In the genomic region with DNA sequence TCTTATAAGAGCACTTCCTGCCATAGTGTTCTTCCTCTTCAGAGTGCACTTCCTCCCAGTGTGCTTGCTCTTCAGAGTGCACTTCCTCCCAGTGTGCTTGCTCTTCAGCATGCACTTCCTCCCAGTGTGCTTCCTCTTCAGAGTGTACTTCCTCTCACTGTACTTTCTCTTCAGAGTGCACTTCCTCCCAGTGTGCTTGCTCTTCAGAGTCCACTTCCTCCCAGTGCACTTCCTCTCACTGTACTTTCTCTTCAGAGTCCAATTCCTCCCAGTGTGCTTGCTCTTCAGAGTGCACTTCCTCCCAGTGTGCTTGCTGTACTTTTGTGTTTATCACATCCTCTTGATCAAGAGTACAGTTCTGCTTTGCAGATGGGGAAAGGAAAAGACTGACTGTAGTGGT, we compare ENCODE assay signal across 8 mouse cellular contexts. TPM values are rescaled to one million over a fixed set of nuclear protein-coding genes. Genes with fewer than 3 reads are reported as not detected.
DNase-seq lines count a peak whose midpoint lies in the region; ATAC-seq and TF ChIP-seq lines count a peak whose summit lies in the region.
"Not testable (repeated sequence)": the region's sequence is repeated elsewhere in the genome, so short reads cannot be mapped to it uniquely, and the experiment has no call there.

No protein-coding gene starts in this region.

- H3K27ac ChIP-seq in CH12.LX (ENCODE audit: insufficient read depth, low read depth), result not testable (repeated sequence)
- peak overlapping the region; percentile 39 for H3K27ac ChIP-seq in liver, postnatal 0 days (ENCODE audit: low read depth)
- H3K27ac ChIP-seq in spleen, adult 2 months (ENCODE audit: insufficient read depth, low read length), result peak overlapping the region; percentile 50

- peak; percentile 64 for ATAC-seq in activated CD4-positive, CD25-positive, alpha-beta regulatory T cell, adult 4 months
- peak; percentile 66 for ATAC-seq in common myeloid progenitor, adult 5-6 weeks (replicated peaks; ENCODE audit: low read depth, poor library complexity, severe bottlenecking)
- not testable (repeated sequence) for ATAC-seq in liver, postnatal 0 days
- ATAC-seq in megakaryocyte progenitor cell, adult 5-6 weeks (replicated peaks; ENCODE audit: poor library complexity), result peak; percentile 75

- TF ChIP-seq POLR2A in CH12.LX (IDR thresholded peaks at IDR 0.05; ENCODE audit: low read depth, low read length); spleen, adult 2 months (IDR thresholded peaks at IDR 0.05; ENCODE audit: low read depth, low read length): not testable (repeated sequence)

- DNase-seq in A20 (ENCODE audit: low read depth, low spot score) (peak; percentile 78), CH12.LX (ENCODE audit: extremely low read depth) (peak; percentile 35)
- DNase-seq in liver, postnatal 0 days, result not testable (repeated sequence)
- peak in 1 of 2 experiments; percentile 61 for DNase-seq in spleen, adult 2 months (ENCODE audit: low read depth in 1 of 2, low spot score in 2 of 2)
- DNase-seq in thymus, postnatal 36 days, result peak; percentile 13 to 35

- not testable (repeated sequence) for H3K4me2 ChIP-seq in CH12.LX (ENCODE audit: insufficient read depth, low read depth, poor library complexity, severe bottlenecking); liver, postnatal 0 days (ENCODE audit: low read depth, low read length)

- H3K4me3 ChIP-seq in CH12.LX (replicated peaks in 1 of 3; ENCODE audit: low read depth in 2 of 3, low read length in 2 of 3, poor library complexity in 1 of 3); liver, postnatal 0 days (ENCODE audit: low read depth, low read length); spleen, adult 2 months (ENCODE audit: extremely low read depth, insufficient read depth, insufficient read length): not testable (repeated sequence)

- not testable (repeated sequence) for H3K9ac ChIP-seq in CH12.LX (ENCODE audit: insufficient read depth, low read depth); liver, postnatal 0 days (replicated peaks)

- TF ChIP-seq EP300 in CH12.LX (IDR thresholded peaks at IDR 0.05; ENCODE audit: low read length); liver, postnatal 0 days (IDR thresholded peaks at IDR 0.05; ENCODE audit: low read depth): not testable (repeated sequence)

- H3K27me3 ChIP-seq in CH12.LX (replicated peaks); liver, postnatal 0 days (ENCODE audit: insufficient read depth, low read length); spleen, adult 2 months (ENCODE audit: control insufficient read depth, insufficient read depth, low read length): not testable (repeated sequence)

- not testable (repeated sequence) for H3K9me3 ChIP-seq in CH12.LX (replicated peaks; ENCODE audit: low read length); liver, postnatal 0 days (ENCODE audit: low read length)

- dilution Hi-C loops in CH12.LX (cut with MboI; ENCODE audit: extremely low pct_ligation_motif_present, extremely low pct_unique_long_range_greater_than_20kb, low sequenced_read_pairs), result not testable (repeated sequence)

- not testable (repeated sequence) for H3K4me1 ChIP-seq in CH12.LX (ENCODE audit: control insufficient read depth in 1 of 2, insufficient read depth in 2 of 2); liver, postnatal 0 days (ENCODE audit: insufficient read depth); spleen, adult 2 months (ENCODE audit: control insufficient read depth, insufficient read depth, insufficient read length)

- not testable (repeated sequence) for H3K79me2 ChIP-seq in CH12.LX (replicated peaks; ENCODE audit: control insufficient read depth, extremely low read depth, insufficient read depth, poor library complexity, severe bottlenecking)

- H3K36me3 ChIP-seq in CH12.LX (replicated peaks in 1 of 2; ENCODE audit: control insufficient read depth in 1 of 2, insufficient read depth in 1 of 2, low read length in 1 of 2), result peaks cover 5 to 18% of the 10 kb centered on the region in 2 experiments
- not testable (repeated sequence) for H3K36me3 ChIP-seq in liver, postnatal 0 days (replicated peaks; ENCODE audit: insufficient read depth, low read length); spleen, adult 2 months (ENCODE audit: control insufficient read depth, insufficient read depth, low read length)

- not testable (repeated sequence) for TF ChIP-seq CTCF in CH12.LX (conservative IDR thresholded peaks at IDR 0.05 in 1 of 2, IDR thresholded peaks at IDR 0.05 in 1 of 2; ENCODE audit: low read depth in 2 of 2, low read length in 2 of 2); liver, postnatal 0 days (IDR thresholded peaks at IDR 0.05; ENCODE audit: low read depth); spleen, adult 2 months (IDR thresholded peaks at IDR 0.05; ENCODE audit: extremely low read depth, insufficient read depth, insufficient read length, insufficient replicate concordance)

- in situ Hi-C loops in CH12.LX (cut with MboI; ENCODE audit: low pct_ligation_motif_present, low pct_unique_long_range_greater_than_20kb, low sequenced_read_pairs), result not testable (repeated sequence)

- not testable (repeated sequence) for TF ChIP-seq RAD21 in CH12.LX (IDR thresholded peaks at IDR 0.05; ENCODE audit: low read depth, low read length)

TF ChIP-seq in CH12.LX, 34 proteins besides CTCF, POLR2A, EP300 and RAD21:
- TF ChIP-seq ELF1 (IDR thresholded peaks at IDR 0.05; ENCODE audit: low read depth, low read length) (0 out of 2 replicates have a peak, but pooled peaks have one; percentile 22), HCFC1 (IDR thresholded peaks at IDR 0.05; ENCODE audit: low read depth, low read length) (peak; percentile 24; the same call in 1 of the 2 replicates)

RNA-seq across cellular contexts. Expression of gene Carf, which starts 27.3 kb away (rescaled TPM):
- total RNA-seq in CH12.LX (2012; rRNA removed), result 2.2 and 3.3 TPM in 2 replicates
- total RNA-seq in CH12.LX (2014; rRNA removed), result 3.2 TPM in 2 replicates
- 2.1 and 3.0 TPM in 2 replicates for polyA plus RNA-seq in CH12.LX (2012; ENCODE audit: insufficient read length, low read depth)
- polyA plus RNA-seq in activated CD4-positive, CD25-positive, alpha-beta regulatory T cell, adult 4 months (2017; shearing (Covaris generic)), result 1 to 10 TPM; 6.8 to 8.7 TPM
- total RNA-seq in common myeloid progenitor, adult 5-6 weeks (2017), result 5.6 and 9.3 TPM in 2 replicates
- polyA plus RNA-seq in liver, postnatal 0 days (2015; fragmentation: Nextera tagmentation; extraction: Ambion mirVana), result 1.3 and 1.7 TPM in 2 replicates
- 11.4 and 13.2 TPM in 2 replicates for total RNA-seq in megakaryocyte progenitor cell, adult 5-6 weeks (2015)
- 5.4 and 9.9 TPM in 2 replicates for total RNA-seq in megakaryocyte progenitor cell, adult 5-6 weeks (2017)
- 1.2 and 1.3 TPM in 2 replicates for polyA plus RNA-seq in spleen, adult 2 months (2012; rRNA removed)

RNA-seq across cellular contexts. Expression of gene Wdr12, which starts 27.7 kb away (rescaled TPM):
- total RNA-seq in CH12.LX (2012; rRNA removed) (58.7 and 76.9 TPM in 2 replicates), CH12.LX (2014; rRNA removed) (107 and 116 TPM in 2 replicates)
- 97.4 and 112 TPM in 2 replicates for polyA plus RNA-seq in CH12.LX (2012; ENCODE audit: insufficient read length, low read depth)
- polyA plus RNA-seq in activated CD4-positive, CD25-positive, alpha-beta regulatory T cell, adult 4 months (2017; shearing (Covaris generic)), result 10 to 100 TPM; 50.5 to 50.8 TPM
- 95.7 and 110 TPM in 2 replicates for total RNA-seq in common myeloid progenitor, adult 5-6 weeks (2017)
- 23.3 and 23.8 TPM in 2 replicates for polyA plus RNA-seq in liver, postnatal 0 days (2015; fragmentation: Nextera tagmentation; extraction: Ambion mirVana)
- 71.3 and 84.9 TPM in 2 replicates for total RNA-seq in megakaryocyte progenitor cell, adult 5-6 weeks (2015)
- 107 and 151 TPM in 2 replicates for total RNA-seq in megakaryocyte progenitor cell, adult 5-6 weeks (2017)
- polyA plus RNA-seq in spleen, adult 2 months (2012; rRNA removed), result 4.6 and 5.8 TPM in 2 replicates

RNA-seq across cellular contexts. Expression of gene Ica1l, which starts 27.7 kb away (rescaled TPM):
- total RNA-seq in CH12.LX (2012; rRNA removed) (1.8 and 2.2 TPM in 2 replicates), CH12.LX (2014; rRNA removed) (5.0 and 6.2 TPM in 2 replicates)
- polyA plus RNA-seq in CH12.LX (2012; ENCODE audit: insufficient read length, low read depth), result 3.8 and 6.0 TPM in 2 replicates
- polyA plus RNA-seq in activated CD4-positive, CD25-positive, alpha-beta regulatory T cell, adult 4 months (2017; shearing (Covaris generic)), result 1 to 10 TPM in 1 of 2 experiments, under 1 TPM in 1; 0.64 to 1.6 TPM
- total RNA-seq in common myeloid progenitor, adult 5-6 weeks (2017), result 2.2 and 3.5 TPM in 2 replicates
- 0.16 and 0.26 TPM in 2 replicates for polyA plus RNA-seq in liver, postnatal 0 days (2015; fragmentation: Nextera tagmentation; extraction: Ambion mirVana)
- total RNA-seq in megakaryocyte progenitor cell, adult 5-6 weeks (2015), result 0.24 and 1.2 TPM in 2 replicates
- total RNA-seq in megakaryocyte progenitor cell, adult 5-6 weeks (2017), result 0.64 and 1.0 TPM in 2 replicates
- 0.04 TPM in 1 of 2 replicates, not detected in the other for polyA plus RNA-seq in spleen, adult 2 months (2012; rRNA removed)
